Mouse (Mus musculus) ES-E14 (cell line): ENCODE measurements around the gene Krt78. TPM values are rescaled to one million over a fixed set of nuclear protein-coding genes. Genes with fewer than 3 reads are reported as not detected.
A peak's percentile ranks its signal among the peaks of the same experiment; 100 is the strongest.

ENCODE experiments used
- DNase-seq: peaks from one replicate; pipeline ENCODE4 v3.0.0-alpha.2; 2013; ENCODE audit warnings: low read depth, low spot score
- H3K27ac ChIP-seq: 2 replicates; pipeline ENCODE4 v1.5.1; 2012; ENCODE audit warnings: low read depth, mild to moderate bottlenecking, low read length, moderate library complexity, mixed read lengths; ENCODE audit not compliant: poor library complexity, insufficient read depth, severe bottlenecking
- H3K36me3 ChIP-seq: 2 replicates; pipeline ENCODE4 v1.6.1; 2012; ENCODE audit warnings: mild to moderate bottlenecking, low read length, moderate library complexity, mixed read lengths; ENCODE audit not compliant: control insufficient read depth, poor library complexity, insufficient read depth, severe bottlenecking
- H3K4me1 ChIP-seq, 2 experiments: fragments of 150-350 bp in 1 of 2; sonication (generic) in 1 of 2; 2 replicates each; pipeline ENCODE4 v1.6.1; 2012; ENCODE audit warnings: low read length in 2 of 2, mild to moderate bottlenecking in 1 of 2, mixed read lengths in 1 of 2; ENCODE audit not compliant: control insufficient read depth in 2 of 2, insufficient read depth in 2 of 2, poor library complexity in 1 of 2
- H3K4me3 ChIP-seq, 2 experiments: fragments of 150-350 bp in 1 of 2; sonication (generic) in 1 of 2; 2 replicates each; pipeline ENCODE4 v1.5.1; 2012; ENCODE audit warnings: low read length in 2 of 2, low read depth in 1 of 2, mild to moderate bottlenecking in 1 of 2, mixed read lengths in 1 of 2; ENCODE audit not compliant: insufficient read depth in 1 of 2, poor library complexity in 1 of 2, severe bottlenecking in 1 of 2
- H3K9ac ChIP-seq: 2 replicates; pipeline ENCODE4 v1.6.1; 2012; ENCODE audit warnings: low read depth, mild to moderate bottlenecking, low read length, mixed read lengths; ENCODE audit not compliant: poor library complexity, insufficient read depth, severe bottlenecking
- H3K9me3 ChIP-seq: fragments of 150-350 bp; sonication (generic); 2 replicates; pipeline ENCODE4 v1.6.1; 2012; ENCODE audit warnings: low read depth, mild to moderate bottlenecking, low read length; ENCODE audit not compliant: control insufficient read depth, insufficient read depth
- CHD2 ChIP-seq: IDR thresholded peaks from 2 replicates; pipeline ENCODE4 v1.6.1; 2014; ENCODE audit warnings: mild to moderate bottlenecking, low read depth, low read length, inconsistent platforms
- HCFC1 ChIP-seq: IDR thresholded peaks from 2 replicates; pipeline ENCODE4 v1.6.1; 2012; ENCODE audit warnings: low read length, inconsistent platforms, borderline replicate concordance; ENCODE audit not compliant: insufficient read depth
- MAFK ChIP-seq: IDR thresholded peaks from 2 replicates; pipeline ENCODE4 v1.6.1; 2014; ENCODE audit warnings: mild to moderate bottlenecking, low read depth, low read length, inconsistent platforms; ENCODE audit not compliant: insufficient read depth
- ZC3H11A ChIP-seq: IDR thresholded peaks from 2 replicates; pipeline ENCODE4 v1.6.1; 2012; ENCODE audit warnings: low read depth, mild to moderate bottlenecking, inconsistent platforms, low read length, borderline replicate concordance
- ZNF384 ChIP-seq: IDR thresholded peaks from 2 replicates; pipeline ENCODE4 v1.6.1; 2012; ENCODE audit warnings: low read depth, low read length, inconsistent platforms
- in situ Hi-C, 2 experiments: fragments of 600-800 bp; cut with MboI; formaldehyde crosslinking; loops; one replicate each; pipeline ENCODE4 v1.15.1; 2025; ENCODE audit warnings: low sequenced_read_pairs in 2 of 2, inconsistent platforms in 1 of 2; ENCODE audit not compliant: unreplicated experiment in 2 of 2
- total RNA-seq: library from RNA; depleted of rRNA; stranded (reverse); fragments of 300-350 nt; gene quantifications from 2 replicates; pipeline ENCODE4 v1.2.3, GENCODE M21; 2012

Krt78 gene
- total RNA-seq, 1 experiment: 0.09 TPM

GRCm38 (mm10) chr15:101938600-101939308 is 15.3 kb downstream of the Krt78 start:
- peaks cover 0 to 10% of the 10 kb centered on the region in 2 experiments; a peak in 2 of 4 replicates for H3K4me1 ChIP-seq
- H3K4me3 ChIP-seq: no peak overlapping the region
- H3K36me3 ChIP-seq: no peaks in the 10 kb centered on the region
- DNase-seq: no peak
- no peak overlapping the region for H3K9ac ChIP-seq
- TF ChIP-seq HCFC1 (no peak), ZNF384 (no peak), MAFK (no peak), ZC3H11A (no peak), CHD2 (no peak)
- H3K9me3 ChIP-seq: no peaks in the 10 kb centered on the region
- in situ Hi-C loops: no loop called here
- no peak overlapping the region for H3K27ac ChIP-seq

GRCm38 (mm10) chr15:101933024-101933423 is 21.1 kb downstream of the Krt78 start:
- Histone ChIP-seq H3K36me3 (no peaks in the 10 kb centered on the region), H3K9me3 (no peaks in the 10 kb centered on the region), H3K4me1 (peaks cover 0 to 5% of the 10 kb centered on the region in 2 experiments; a peak in 1 of 4 replicates), H3K27ac (no peak overlapping the region), H3K9ac (no peak overlapping the region), H3K4me3 (no peak overlapping the region)
- TF ChIP-seq MAFK (no peak), ZC3H11A (no peak), ZNF384 (no peak), HCFC1 (no peak), CHD2 (no peak)
- in situ Hi-C loops: no loop called here
- no peak for DNase-seq

GRCm38 (mm10) chr15:101929666-101930065 is 24.4 kb downstream of the Krt78 start:
- no peak for DNase-seq
- Histone ChIP-seq H3K27ac (no peak overlapping the region), H3K4me1 (peaks cover 0 to 5% of the 10 kb centered on the region in 2 experiments; a peak in 1 of 4 replicates), H3K4me3 (peak overlapping the region; percentile 6 to 23; a peak in 3 of 4 replicates), H3K36me3 (no peaks in the 10 kb centered on the region), H3K9me3 (no peaks in the 10 kb centered on the region), H3K9ac (no peak overlapping the region)
- TF ChIP-seq CHD2 (no peak), ZNF384 (no peak), HCFC1 (no peak)
- in situ Hi-C loops: no loop called here

GRCm38 (mm10) chr15:101929087-101929486 is 25.0 kb downstream of the Krt78 start:
- DNase-seq: no peak
- H3K36me3 ChIP-seq: no peaks in the 10 kb centered on the region
- TF ChIP-seq MAFK (no peak), ZNF384 (no peak), ZC3H11A (no peak), HCFC1 (no peak), CHD2 (no peak)
- in situ Hi-C loops: no loop called here
- no peak overlapping the region for H3K9ac ChIP-seq
- no peak overlapping the region for H3K27ac ChIP-seq
- H3K4me1 ChIP-seq: peaks cover 0 to 5% of the 10 kb centered on the region in 2 experiments; a peak in 1 of 4 replicates
- H3K9me3 ChIP-seq: no peaks in the 10 kb centered on the region
- H3K4me3 ChIP-seq: no peak overlapping the region
